Mouse (Mus musculus) midbrain, embryonic 11.5 days (tissue): ENCODE data around the gene C530008M17Rik. TPM values are rescaled to one million over a fixed set of nuclear protein-coding genes. Genes with fewer than 3 reads are reported as not detected.

Source experiments
- ATAC-seq: fragments of 200-750 bp; cut with Nextera tagmentation; 2 replicates; pipeline ENCODE4 v1.8.0; 2017; ENCODE audit warnings: moderate TSS enrichment, moderate library complexity; ENCODE audit not compliant: low FRiP score
- DNase-seq: peaks from one replicate; pipeline ENCODE4 v3.0.0; 2015; ENCODE audit warnings: low spot score; ENCODE audit errors: missing footprints
- H3K27ac ChIP-seq: fragments of 300-500 bp; sonication (generic); 2 replicates; pipeline ENCODE4 v1.5.1; 2014; ENCODE audit warnings: low read depth, low read length
- H3K27me3 ChIP-seq: fragments of 300-500 bp; sonication (generic); 2 replicates; pipeline ENCODE4 v1.6.1; 2014; ENCODE audit warnings: mild to moderate bottlenecking, low read length, moderate library complexity, mixed read lengths; ENCODE audit not compliant: control insufficient read depth, insufficient read depth
- H3K36me3 ChIP-seq: fragments of 300-500 bp; sonication (generic); 2 replicates; pipeline ENCODE4 v1.6.1; 2014; ENCODE audit warnings: mild to moderate bottlenecking, low read length, moderate library complexity, mixed read lengths; ENCODE audit not compliant: control insufficient read depth, insufficient read depth
- H3K4me1 ChIP-seq: fragments of 300-500 bp; sonication (generic); 2 replicates; pipeline ENCODE4 v1.6.1; 2014; ENCODE audit warnings: low read length; ENCODE audit not compliant: control insufficient read depth, insufficient read depth
- H3K4me2 ChIP-seq: fragments of 300-500 bp; sonication (generic); 2 replicates; pipeline ENCODE4 v1.6.1; 2014; ENCODE audit warnings: mild to moderate bottlenecking, moderate library complexity
- H3K4me3 ChIP-seq: fragments of 300-500 bp; sonication (generic); 2 replicates; pipeline ENCODE4 v1.5.1; 2014; ENCODE audit warnings: low read depth, low read length
- H3K9ac ChIP-seq: fragments of 300-500 bp; sonication (generic); 2 replicates; pipeline ENCODE4 v1.6.1; 2014; ENCODE audit warnings: low read length
- H3K9me3 ChIP-seq: fragments of 300-500 bp; sonication (generic); 2 replicates; pipeline ENCODE4 v1.6.1; 2016; ENCODE audit warnings: low read length; ENCODE audit not compliant: control insufficient read depth
- WGBS: fragments of 180-500 bp; shearing (Covaris S2); extraction: QIAGEN DNeasy Blood & Tissue Kit; methylation state at CpG from one replicate; pipeline ENCODE4 v1.1.7; 2014; 5-methylcytosine and 5-hydroxymethylcytosine counted together
- polyA plus RNA-seq: library from polyadenylated mRNA; unstranded; fragments of >200 nt; fragmentation: Nextera tagmentation; extraction: Ambion mirVana; gene quantifications from 2 replicates; pipeline ENCODE4 v1.2.1, GENCODE M21; 2014

The C530008M17Rik gene
- polyA plus RNA-seq, 1 experiment from 2014 or later, result 33.0 TPM

- peaks cover 4% of the 10 kb centered on the region; the same call in 1 of the 2 replicates for H3K4me1 ChIP-seq
- H3K4me2 ChIP-seq, result no peak overlapping the region
- ATAC-seq (no peak), DNase-seq (no peak)
- no peak overlapping the region for H3K9ac ChIP-seq
- H3K27ac ChIP-seq, result no peak overlapping the region
- H3K9me3 ChIP-seq, result no peaks in the 10 kb centered on the region
- WGBS, result 90% methylated on average over 8 of the region's 8 CpGs
- H3K4me3 ChIP-seq, result no peak overlapping the region
- H3K36me3 ChIP-seq, result no peaks in the 10 kb centered on the region
- no peaks in the 10 kb centered on the region for H3K27me3 ChIP-seq
These were observed 3.8 kb downstream of the C530008M17Rik start for GRCm38 (mm10) chr5:76659958-76660635.

- Histone ChIP-seq H3K9me3 (no peaks in the 10 kb centered on the region), H3K4me1 (peaks cover 8% of the 10 kb centered on the region), H3K36me3 (no peaks in the 10 kb centered on the region), H3K4me2 (no peak overlapping the region), H3K27me3 (no peaks in the 10 kb centered on the region), H3K4me3 (no peak overlapping the region), H3K9ac (no peak overlapping the region), H3K27ac (no peak overlapping the region)
- DNase-seq (no peak), ATAC-seq (no peak)
- 87% methylated on average over 4 of the region's 4 CpGs for WGBS
These were observed 5.0 kb downstream of the C530008M17Rik start for GRCm38 (mm10) chr5:76661310-76661709.

- Histone ChIP-seq H3K27ac (peak overlapping the region; percentile 47; the same call in 1 of the 2 replicates), H3K27me3 (no peaks in the 10 kb centered on the region), H3K4me3 (no peak overlapping the region), H3K4me2 (no peak overlapping the region), H3K9me3 (no peaks in the 10 kb centered on the region), H3K36me3 (no peaks in the 10 kb centered on the region), H3K4me1 (peaks cover 13% of the 10 kb centered on the region), H3K9ac (no peak overlapping the region)
- WGBS, result 79% methylated on average over 7 of the region's 7 CpGs
- DNase-seq (no peak), ATAC-seq (no peak; the same call in 1 of the 2 replicates)
These were observed 8.6 kb downstream of the C530008M17Rik start for GRCm38 (mm10) chr5:76664936-76665335.

GRCm38 (mm10) chr5:76665421-76665820 is 9.1 kb downstream of the C530008M17Rik start:
- no peak overlapping the region for H3K4me3 ChIP-seq

GRCm38 (mm10) chr5:76666026-76666756 is 9.9 kb downstream of the C530008M17Rik start:
- WGBS, result 71% methylated on average over 6 of the region's 6 CpGs
- H3K4me3 ChIP-seq, result no peak overlapping the region
- no peaks in the 10 kb centered on the region for H3K36me3 ChIP-seq
- H3K9me3 ChIP-seq, result no peaks in the 10 kb centered on the region
- peak overlapping the region; percentile 57 for H3K27ac ChIP-seq
- no peak overlapping the region for H3K9ac ChIP-seq
- no peak overlapping the region for H3K4me2 ChIP-seq
- ATAC-seq (peak; percentile 51; the same call in 1 of the 2 replicates), DNase-seq (no peak)
- peaks cover 10% of the 10 kb centered on the region for H3K4me1 ChIP-seq
- no peaks in the 10 kb centered on the region for H3K27me3 ChIP-seq

More at GRCm38 (mm10) chr5:76665421-76665820, 9.1 kb downstream of the C530008M17Rik start:
- no peaks in the 10 kb centered on the region for H3K36me3 ChIP-seq
- peaks cover 13% of the 10 kb centered on the region for H3K4me1 ChIP-seq
- ATAC-seq (peak; percentile 83), DNase-seq (peak; percentile 90)
- H3K9me3 ChIP-seq, result no peaks in the 10 kb centered on the region
- peak overlapping the region; percentile 53 for H3K27ac ChIP-seq
- H3K9ac ChIP-seq, result no peak overlapping the region
- H3K27me3 ChIP-seq, result no peaks in the 10 kb centered on the region
- WGBS, result 43% methylated on average over 7 of the region's 7 CpGs
- H3K4me2 ChIP-seq, result no peak overlapping the region

GRCm38 (mm10) chr5:76668118-76668517 is 11.8 kb downstream of the C530008M17Rik start:
- ATAC-seq, result no peak
- H3K27ac ChIP-seq, result no peak overlapping the region
- WGBS, result 65% methylated on average over 5 of the region's 5 CpGs

GRCm38 (mm10) chr5:76668547-76668946 is 12.2 kb downstream of the C530008M17Rik start:
- Histone ChIP-seq H3K4me2 (no peak overlapping the region), H3K27ac (no peak overlapping the region), H3K36me3 (no peaks in the 10 kb centered on the region), H3K4me1 (peaks cover 10% of the 10 kb centered on the region), H3K27me3 (no peaks in the 10 kb centered on the region), H3K9ac (no peak overlapping the region), H3K9me3 (no peaks in the 10 kb centered on the region), H3K4me3 (no peak overlapping the region)
- no peak for ATAC-seq
- DNase-seq, result no peak
- WGBS, result 91% methylated on average over 5 of the region's 5 CpGs

More at GRCm38 (mm10) chr5:76668118-76668517, 11.8 kb downstream of the C530008M17Rik start:
- Histone ChIP-seq H3K4me2 (no peak overlapping the region), H3K4me3 (no peak overlapping the region), H3K36me3 (no peaks in the 10 kb centered on the region), H3K4me1 (peaks cover 10% of the 10 kb centered on the region), H3K9ac (no peak overlapping the region), H3K9me3 (no peaks in the 10 kb centered on the region), H3K27me3 (no peaks in the 10 kb centered on the region)
- DNase-seq, result no peak

GRCm38 (mm10) chr5:76670183-76670582 is 13.9 kb downstream of the C530008M17Rik start:
- Histone ChIP-seq H3K4me3 (no peak overlapping the region), H3K36me3 (no peaks in the 10 kb centered on the region), H3K4me2 (no peak overlapping the region), H3K9me3 (no peaks in the 10 kb centered on the region), H3K4me1 (peaks cover 10% of the 10 kb centered on the region), H3K27me3 (no peaks in the 10 kb centered on the region), H3K27ac (no peak overlapping the region), H3K9ac (no peak overlapping the region)
- WGBS, result 95% methylated on average over 10 of the region's 10 CpGs
- DNase-seq, result no peak
- ATAC-seq, result no peak

GRCm38 (mm10) chr5:76674022-76674653 is 17.8 kb downstream of the C530008M17Rik start:
- WGBS, result 94% methylated on average over 5 of the region's 5 CpGs

More at GRCm38 (mm10) chr5:76674022-76674653, 17.8 kb downstream of the C530008M17Rik start:
- Histone ChIP-seq H3K27ac (no peak overlapping the region), H3K27me3 (no peaks in the 10 kb centered on the region), H3K9me3 (no peaks in the 10 kb centered on the region), H3K4me3 (no peak overlapping the region), H3K4me2 (no peak overlapping the region), H3K9ac (no peak overlapping the region), H3K4me1 (no peaks in the 10 kb centered on the region), H3K36me3 (no peaks in the 10 kb centered on the region)
- ATAC-seq, result no peak
- no peak for DNase-seq
